Mouse (Mus musculus) left cerebral cortex, adult 11 months (tissue): ENCODE measurements at regions not wholly inside any gene's neighbourhood (a gene's known extent, or its start where the extent isn't known, plus 50 kb on each side); places are given as distances from the start of the nearest gene placed in this dataset.
A peak's percentile ranks its signal among the peaks of the same experiment; 100 is the strongest.
"Not testable (repeated sequence)": the region's sequence is repeated elsewhere in the genome, so short reads cannot be mapped to it uniquely, and the experiment has no call there.

ENCODE experiments used
- DNase-seq: peaks from one replicate; pipeline ENCODE4 v3.0.0; 2022; ENCODE audit warnings: low spot score

- DNase-seq = no peak
Observed at GRCm38 (mm10) chr16:12700088-12700487, 409.4 kb upstream of the Ercc4 start.

- DNase-seq = no peak
Observed at GRCm38 (mm10) chr16:12703818-12704590, 405.5 kb upstream of the Ercc4 start.

GRCm38 (mm10) chr16:12706907-12707306, 402.6 kb upstream of the Ercc4 start:
- no peak for DNase-seq

DNA sequence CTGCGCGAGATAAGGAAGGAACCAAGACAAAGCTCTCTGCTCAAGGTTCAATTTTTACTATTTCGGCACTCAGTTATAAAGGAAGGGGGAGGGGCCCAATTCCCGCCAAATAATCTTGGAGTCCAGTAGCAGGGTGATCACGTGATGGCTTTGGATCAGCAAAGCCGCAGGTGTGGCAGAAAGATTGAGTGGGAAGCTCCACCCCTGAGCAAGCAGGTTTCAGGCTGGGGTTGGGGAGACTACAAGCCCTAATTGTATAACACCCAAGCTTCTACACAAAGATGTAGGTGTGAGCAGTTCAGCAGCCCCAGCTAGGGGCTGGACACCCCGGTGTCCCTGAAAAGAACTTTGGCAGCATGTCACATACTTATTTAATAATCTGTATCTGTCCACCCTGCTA, 388.1 kb upstream of the Ercc4 start:
- DNase-seq = not testable (repeated sequence)

DNA sequence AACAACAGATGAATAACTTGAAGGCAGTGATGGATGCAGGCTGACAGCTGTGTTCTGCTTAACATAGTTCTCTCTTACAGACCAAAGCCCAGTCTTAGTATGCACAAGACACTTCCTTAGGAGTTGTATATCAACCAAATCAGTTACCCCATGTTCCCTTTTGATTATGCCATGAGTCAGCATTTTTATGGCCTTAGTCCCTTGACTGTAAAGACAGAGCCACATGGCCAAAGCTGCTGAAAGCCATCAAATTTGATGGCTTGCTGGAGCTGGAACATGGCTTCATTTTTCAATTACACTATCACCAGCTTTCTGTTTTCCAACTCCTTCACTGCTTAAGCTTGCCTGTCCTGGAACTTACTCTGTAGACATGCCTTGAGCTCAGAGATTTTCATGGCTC, 383.4 kb upstream of the Ercc4 start:
- no peak for DNase-seq

- DNase-seq = not testable (repeated sequence)
Observed at GRCm38 (mm10) chr16:12730167-12730730, 379.2 kb upstream of the Ercc4 start.

DNA sequence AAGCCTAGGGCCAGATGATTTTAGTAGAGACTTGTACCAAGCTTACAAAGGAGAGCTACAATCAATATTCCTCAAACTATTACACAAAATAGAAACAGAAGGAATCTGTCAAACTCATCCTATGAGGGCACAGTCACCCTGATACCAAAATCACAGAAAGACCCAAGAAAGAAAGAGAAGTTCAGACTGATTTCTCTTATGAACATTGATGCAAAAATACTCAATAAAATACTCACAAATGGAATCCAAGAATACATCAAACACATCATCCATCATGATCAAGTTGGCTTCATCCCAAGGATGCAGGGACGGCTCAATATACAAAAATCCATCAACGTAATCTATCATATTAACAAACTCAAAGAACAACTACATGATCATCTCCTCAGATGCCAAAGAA, 377.9 kb upstream of the Ercc4 start:
- DNase-seq = no peak

- no peak for DNase-seq
Observed at GRCm38 (mm10) chr16:12742472-12742871, 367.0 kb upstream of the Ercc4 start.

GRCm38 (mm10) chr16:12753181-12753580, 356.3 kb upstream of the Ercc4 start:
- no peak for DNase-seq

- DNase-seq = no peak
Observed at GRCm38 (mm10) chr16:12754361-12754760, 355.1 kb upstream of the Ercc4 start.

GRCm38 (mm10) chr16:12758594-12758993, 350.9 kb upstream of the Ercc4 start:
- no peak for DNase-seq

GRCm38 (mm10) chr16:12764166-12764565, 345.3 kb upstream of the Ercc4 start:
- no peak for DNase-seq

GRCm38 (mm10) chr16:12764608-12765007, 344.9 kb upstream of the Ercc4 start:
- peak; percentile 16 for DNase-seq

DNA sequence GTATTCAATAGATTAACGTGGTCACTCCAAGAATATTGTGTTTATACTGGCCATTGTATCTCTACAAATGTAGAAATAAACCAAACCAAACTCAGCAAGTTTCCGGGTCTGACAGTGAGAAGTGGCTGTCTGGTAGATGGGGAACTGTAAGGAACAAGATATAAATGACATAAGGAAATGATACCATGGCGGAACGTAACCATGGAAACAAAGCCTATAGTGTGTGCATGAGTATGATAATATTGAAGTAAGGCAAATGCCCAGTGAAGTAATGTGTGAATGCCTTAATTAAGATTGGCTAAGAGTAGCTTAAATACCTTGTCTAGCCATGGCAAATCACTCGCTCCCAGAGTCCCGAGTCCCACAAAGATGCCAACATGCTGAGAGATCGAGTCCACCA, 342.6 kb upstream of the Ercc4 start:
- no peak for DNase-seq

DNA sequence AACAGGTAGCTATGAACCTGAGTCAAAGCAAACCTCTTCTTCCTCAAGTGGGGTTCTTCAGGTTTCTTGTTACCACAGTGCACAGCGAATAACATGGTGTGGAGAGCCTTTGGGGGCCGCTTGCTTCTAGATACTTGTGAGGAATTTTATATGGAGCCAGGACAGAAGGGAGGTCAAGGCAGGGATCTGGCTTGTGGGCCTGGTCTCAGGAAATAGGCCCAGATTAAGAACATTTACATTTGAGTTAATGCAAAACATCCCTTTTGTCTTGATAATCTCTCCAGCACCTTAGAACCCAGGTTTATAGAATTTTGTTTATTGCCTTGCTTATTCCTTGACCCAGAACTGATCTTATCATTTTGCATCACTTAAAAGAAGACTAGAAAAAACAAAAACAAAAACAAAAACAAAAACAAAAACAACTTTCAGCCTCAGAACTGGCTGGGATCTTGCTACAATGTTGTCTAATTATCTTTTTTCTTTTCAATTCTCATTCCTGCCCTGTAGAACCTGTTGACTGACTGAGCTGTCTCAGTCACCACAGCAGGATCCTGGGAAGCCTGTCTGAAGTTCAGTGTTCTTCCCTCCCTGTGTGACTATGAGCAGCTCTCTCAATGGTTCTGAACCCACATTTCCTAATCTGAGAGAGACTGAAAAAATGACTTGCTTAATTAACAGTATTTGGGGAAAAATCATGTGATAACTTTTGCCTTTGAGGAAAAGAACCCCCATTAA, 341.2 kb upstream of the Ercc4 start:
- DNase-seq = no peak

DNA sequence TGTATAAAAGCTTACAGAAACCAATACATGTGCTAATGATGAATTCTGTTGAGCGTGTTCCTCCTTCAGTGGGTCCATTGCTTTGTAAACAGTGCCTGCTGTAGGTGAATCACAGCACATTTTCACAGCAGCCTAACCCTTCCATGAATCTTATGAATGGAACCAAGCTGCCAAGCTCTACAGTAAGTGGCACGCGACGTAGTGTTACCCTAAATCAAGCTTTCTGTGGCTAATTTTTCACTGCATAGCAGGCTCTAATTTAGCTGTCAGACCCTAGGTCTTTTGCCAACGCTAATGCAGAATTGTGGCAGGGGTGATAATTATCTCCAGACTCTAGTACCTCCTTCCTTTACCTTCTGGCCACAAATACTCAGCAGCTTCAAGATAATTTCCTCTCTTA, 339.0 kb upstream of the Ercc4 start:
- no peak for DNase-seq

DNA sequence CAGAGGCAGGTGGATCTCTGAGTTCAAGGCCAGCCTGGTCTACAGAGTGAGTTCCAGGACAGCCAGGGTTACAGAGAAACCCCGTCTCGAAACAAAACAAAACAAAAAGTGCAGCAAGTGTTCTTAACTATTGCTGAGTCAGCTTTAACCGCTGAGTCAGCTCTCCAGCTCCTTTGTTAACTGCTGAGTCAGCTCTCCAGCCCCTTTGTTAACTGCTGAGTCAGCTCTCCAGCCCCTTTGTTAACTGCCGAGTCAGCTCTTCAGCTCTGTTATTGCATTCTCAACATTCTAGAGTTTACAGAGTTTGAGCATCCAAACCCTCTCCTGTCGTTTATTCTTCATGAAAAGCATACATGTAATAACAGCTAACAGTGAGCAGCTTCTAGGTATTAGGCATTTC, 336.9 kb upstream of the Ercc4 start:
- DNase-seq = no peak

GRCm38 (mm10) chr16:12775876-12776275, 333.6 kb upstream of the Ercc4 start:
- DNase-seq = no peak

DNA sequence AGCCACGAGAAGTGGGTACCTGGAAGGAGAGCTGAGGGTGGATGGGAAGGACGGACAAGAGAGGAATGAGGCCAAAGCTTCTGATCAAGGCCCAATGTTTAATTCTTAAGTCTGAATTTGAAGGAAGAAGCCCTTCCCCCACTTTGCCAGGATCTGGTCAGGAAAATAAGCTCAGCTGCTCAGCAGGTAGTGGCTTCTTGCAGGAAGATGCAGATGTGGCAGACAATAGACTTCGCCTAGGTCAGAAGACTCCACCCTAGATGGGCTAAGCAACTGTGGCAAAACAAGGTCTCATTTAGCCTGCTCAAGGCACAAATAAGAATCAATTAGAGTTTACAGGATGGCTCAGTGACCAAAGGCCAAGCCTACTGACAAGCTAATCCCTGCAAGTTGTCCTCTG, 330.4 kb upstream of the Ercc4 start:
- no peak for DNase-seq

DNA sequence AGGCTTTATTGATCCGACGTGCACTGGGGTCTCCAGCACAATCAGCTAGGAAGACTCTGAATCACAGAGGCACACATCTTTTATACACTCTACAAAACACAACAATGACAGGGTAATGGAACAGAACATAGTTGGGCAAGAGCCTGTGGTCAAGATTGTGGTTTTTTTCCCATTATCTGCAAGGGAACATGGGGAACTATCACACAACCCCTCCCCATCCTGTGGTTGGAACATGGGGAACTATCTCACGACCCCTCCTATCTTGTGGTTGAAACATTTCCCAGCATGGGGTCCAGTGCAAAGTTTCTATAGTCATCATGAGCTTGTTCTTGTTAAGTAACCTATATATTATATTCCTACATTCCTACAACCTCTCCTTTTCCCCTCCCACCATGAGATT, 328.8 kb upstream of the Ercc4 start:
- DNase-seq = no peak

GRCm38 (mm10) chr16:12785828-12786227, 323.7 kb upstream of the Ercc4 start:
- no peak for DNase-seq

DNA sequence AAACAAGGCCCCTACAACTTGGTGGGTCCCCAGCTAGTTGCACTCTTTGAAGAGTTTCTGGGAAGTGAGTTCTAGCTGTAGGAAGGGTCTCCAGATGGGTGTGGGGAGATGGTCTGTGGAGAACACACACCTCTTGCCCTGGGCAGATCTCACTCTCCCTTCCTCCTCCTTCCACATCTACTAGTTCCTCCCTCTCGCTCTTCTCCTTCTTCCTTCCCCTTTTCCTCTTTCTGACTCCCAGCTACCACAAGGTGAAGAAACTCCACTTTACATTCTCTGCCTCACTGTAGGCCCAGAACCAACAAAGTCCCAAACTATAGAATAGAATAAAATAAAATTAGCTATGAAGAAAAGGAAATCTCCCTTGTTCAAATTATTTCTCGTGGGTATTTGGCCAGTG, 311.0 kb upstream of the Ercc4 start:
- DNase-seq = no peak

DNA sequence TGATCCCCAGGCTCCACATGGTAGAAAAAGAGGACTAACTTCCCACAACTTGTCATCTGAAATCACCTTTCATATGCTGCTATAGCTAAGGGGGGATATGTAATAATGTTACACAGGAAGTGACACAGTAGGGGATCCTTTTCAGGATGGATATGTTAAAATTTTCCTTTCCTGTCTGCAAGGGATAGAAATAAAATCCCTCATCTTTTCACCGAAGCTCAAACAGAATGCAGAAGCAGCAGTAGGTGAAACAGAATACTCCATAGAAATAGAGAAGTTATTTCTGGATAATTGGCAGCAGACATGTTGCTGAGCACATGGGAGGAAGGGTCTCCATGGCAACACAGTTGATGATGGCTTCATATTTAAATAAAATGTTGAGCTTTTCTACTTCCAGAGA, 309.3 kb upstream of the Ercc4 start:
- DNase-seq = peak; percentile 57
